Mouse (Mus musculus) heart, adult 2 months (tissue): ENCODE data around the gene Fam234a.

Source experiments
- CTCF ChIP-seq: fragments of 200-600 bp; IDR thresholded peaks from 2 replicates; pipeline ENCODE4 v1.8.1; 2022; ENCODE audit warnings: antibody characterized with exemption, mild to moderate bottlenecking, moderate library complexity
- POLR2A ChIP-seq: fragments of 200-500 bp; IDR thresholded peaks from 2 replicates; pipeline ENCODE4 v1.6.1; 2011; ENCODE audit warnings: mild to moderate bottlenecking, low read depth, low read length, control low read depth; ENCODE audit not compliant: insufficient read depth

- TF ChIP-seq CTCF (peak; percentile 38), POLR2A (no peak)
These were observed 11.2 kb downstream of the Fam234a start for GRCm38 (mm10) chr17:26232863-26233262.
